Mouse (Mus musculus): ENCODE measurements at regions not wholly inside any gene's neighbourhood (a gene's known extent, or its start where the extent isn't known, plus 50 kb on each side); places are given as distances from the start of the nearest gene placed in this dataset.

DNA sequence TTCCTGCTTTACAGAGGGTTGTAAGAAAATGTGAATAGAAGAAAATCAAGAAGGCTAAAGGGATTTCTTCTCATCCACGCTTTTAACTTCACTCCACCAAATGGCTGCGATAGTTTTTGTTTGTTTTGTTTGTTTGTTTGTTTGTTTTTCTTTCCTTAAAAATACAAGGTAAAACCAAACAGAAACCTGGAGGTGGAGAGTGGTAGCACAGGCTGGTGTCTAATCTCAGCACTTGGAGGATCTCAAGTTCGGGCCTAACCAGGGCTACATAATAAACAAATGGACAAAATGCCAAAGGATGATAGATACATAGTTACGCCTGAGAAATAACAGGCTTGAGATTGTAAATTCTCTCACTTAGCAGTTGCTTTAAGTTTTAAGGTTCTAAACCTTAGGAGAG, 50.8 kb upstream of the Mboat1 start:
- no peak overlapping the region for H3K27ac ChIP-seq (ENCODE audit: insufficient read depth, low read length)
- H3K4me3 ChIP-seq (ENCODE audit: insufficient read depth, low read length), result no peak overlapping the region
- no peaks in the 10 kb centered on the region for H3K4me1 ChIP-seq (ENCODE audit: control insufficient read depth, insufficient read depth, low read length)
- TF ChIP-seq CTCF (IDR thresholded peaks at IDR 0.05; ENCODE audit: borderline replicate concordance, insufficient read depth, low read length) (no peak), POLR2A (IDR thresholded peaks at IDR 0.05; ENCODE audit: low read depth, low read length) (no peak)

GRCm38 (mm10) chr13:30085005-30085404, 51.3 kb upstream of the Mboat1 start:
- TF ChIP-seq CTCF (IDR thresholded peaks at IDR 0.05; ENCODE audit: borderline replicate concordance, insufficient read depth, low read length) (peak; percentile 92), POLR2A (IDR thresholded peaks at IDR 0.05; ENCODE audit: low read depth, low read length) (no peak)
- no peak overlapping the region for H3K4me3 ChIP-seq (ENCODE audit: insufficient read depth, low read length)
- no peaks in the 10 kb centered on the region for H3K4me1 ChIP-seq (ENCODE audit: control insufficient read depth, insufficient read depth, low read length)
- H3K27ac ChIP-seq (ENCODE audit: insufficient read depth, low read length), result no peak overlapping the region

DNA sequence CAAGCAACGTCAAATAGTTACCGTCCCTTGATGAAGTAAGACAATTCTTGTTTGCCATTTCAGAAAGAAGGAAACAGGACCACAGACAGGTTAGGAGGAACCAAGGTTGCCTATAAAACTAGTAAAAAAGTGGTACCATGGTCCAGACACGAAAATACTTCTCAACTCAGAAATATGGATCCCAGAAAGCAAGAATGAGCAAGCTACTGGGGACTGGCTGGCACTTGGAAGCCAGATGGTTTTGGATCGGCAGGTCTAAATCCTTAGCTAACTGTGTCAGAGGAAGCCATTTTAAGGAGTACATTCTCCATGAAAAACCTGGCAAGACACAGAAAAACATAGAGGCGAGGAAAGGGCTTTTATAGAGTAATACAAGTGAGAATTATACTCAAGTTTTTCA, 51.9 kb upstream of the Mboat1 start:
- no peak overlapping the region for H3K4me3 ChIP-seq (ENCODE audit: insufficient read depth, low read length)
- TF ChIP-seq POLR2A (IDR thresholded peaks at IDR 0.05; ENCODE audit: low read depth, low read length), result no peak
- no peak for TF ChIP-seq CTCF (IDR thresholded peaks at IDR 0.05; ENCODE audit: borderline replicate concordance, insufficient read depth, low read length)

DNA sequence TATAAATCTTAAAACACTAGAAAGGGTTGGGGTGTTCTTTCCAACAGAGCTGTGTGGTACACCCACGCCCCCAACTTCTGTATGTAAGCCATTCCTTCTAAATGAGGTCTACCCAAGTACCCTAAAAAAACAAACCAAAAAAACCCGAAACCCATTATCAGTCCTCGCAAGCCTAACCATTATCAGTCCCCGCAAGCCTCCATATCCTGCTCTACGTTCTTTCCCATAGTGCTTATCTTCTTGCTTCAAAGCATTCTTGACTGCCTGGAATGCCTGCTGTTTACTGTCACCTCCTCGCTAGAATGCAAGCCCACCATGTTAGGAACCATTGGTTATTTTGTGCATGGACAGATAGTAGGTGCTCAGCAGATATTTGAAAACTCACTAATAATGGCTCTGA, 52.3 kb upstream of the Mboat1 start:
- H3K4me3 ChIP-seq (ENCODE audit: insufficient read depth, low read length), result no peak overlapping the region
- H3K27ac ChIP-seq (ENCODE audit: insufficient read depth, low read length), result no peak overlapping the region
- no peaks in the 10 kb centered on the region for H3K4me1 ChIP-seq (ENCODE audit: control insufficient read depth, insufficient read depth, low read length)
- TF ChIP-seq POLR2A (IDR thresholded peaks at IDR 0.05; ENCODE audit: low read depth, low read length), result no peak
- TF ChIP-seq CTCF (IDR thresholded peaks at IDR 0.05; ENCODE audit: borderline replicate concordance, insufficient read depth, low read length), result no peak

More for the DNA sequence above, 51.9 kb upstream of the Mboat1 start:
- no peaks in the 10 kb centered on the region for H3K4me1 ChIP-seq (ENCODE audit: control insufficient read depth, insufficient read depth, low read length)
- H3K27ac ChIP-seq (ENCODE audit: insufficient read depth, low read length), result no peak overlapping the region

- Histone ChIP-seq H3K27ac (ENCODE audit: insufficient read depth, low read length) (no peak overlapping the region), H3K4me3 (ENCODE audit: insufficient read depth, low read length) (no peak overlapping the region), H3K4me1 (ENCODE audit: control insufficient read depth, insufficient read depth, low read length) (no peaks in the 10 kb centered on the region)
- TF ChIP-seq CTCF (IDR thresholded peaks at IDR 0.05; ENCODE audit: borderline replicate concordance, insufficient read depth, low read length), result no peak
Observed at GRCm38 (mm10) chr13:30082761-30083160, 53.5 kb upstream of the Mboat1 start.

GRCm38 (mm10) chr13:30080705-30081474, 55.4 kb upstream of the Mboat1 start:
- no peak overlapping the region for H3K4me3 ChIP-seq (ENCODE audit: insufficient read depth, low read length)
- no peak for TF ChIP-seq POLR2A (IDR thresholded peaks at IDR 0.05; ENCODE audit: low read depth, low read length)
- TF ChIP-seq CTCF (IDR thresholded peaks at IDR 0.05; ENCODE audit: borderline replicate concordance, insufficient read depth, low read length), result no peak
- no peak overlapping the region for H3K27ac ChIP-seq (ENCODE audit: insufficient read depth, low read length)
- no peaks in the 10 kb centered on the region for H3K4me1 ChIP-seq (ENCODE audit: control insufficient read depth, insufficient read depth, low read length)

DNA sequence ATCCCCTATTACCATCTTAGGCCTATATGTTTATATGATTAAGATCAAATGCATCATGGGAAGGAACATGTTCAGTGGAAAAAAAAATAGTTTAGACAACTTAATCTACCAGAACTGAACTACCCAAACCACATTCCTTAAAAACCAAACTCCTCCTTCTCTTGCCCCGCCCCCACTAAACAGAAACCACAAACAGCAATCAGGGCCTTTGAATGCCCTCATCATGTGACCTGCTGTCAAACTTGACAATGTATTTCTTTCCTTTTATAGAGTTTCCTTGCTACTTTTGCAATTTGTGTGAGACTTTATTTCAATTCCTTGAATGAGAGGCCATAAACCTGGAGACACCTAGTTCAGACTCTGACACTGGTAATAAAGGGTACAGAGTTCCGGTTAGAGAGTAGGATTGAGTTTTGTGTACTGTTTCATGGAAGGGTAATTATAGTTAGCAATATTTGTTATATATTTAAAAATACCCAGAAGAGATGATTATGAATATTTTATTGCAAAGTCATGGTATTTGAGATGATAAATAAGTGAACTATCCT, 61.7 kb upstream of the Mboat1 start:
- TF ChIP-seq POLR2A (IDR thresholded peaks at IDR 0.05; ENCODE audit: low read depth, low read length) (no peak), CTCF (IDR thresholded peaks at IDR 0.05; ENCODE audit: borderline replicate concordance, insufficient read depth, low read length) (no peak)
- no peaks in the 10 kb centered on the region for H3K4me1 ChIP-seq (ENCODE audit: control insufficient read depth, insufficient read depth, low read length)
- H3K4me3 ChIP-seq (ENCODE audit: insufficient read depth, low read length), result no peak overlapping the region
- H3K27ac ChIP-seq (ENCODE audit: insufficient read depth, low read length), result no peak overlapping the region

- H3K27ac ChIP-seq (ENCODE audit: insufficient read depth, low read length), result no peak overlapping the region
- TF ChIP-seq POLR2A (IDR thresholded peaks at IDR 0.05; ENCODE audit: low read depth, low read length) (no peak), CTCF (IDR thresholded peaks at IDR 0.05; ENCODE audit: borderline replicate concordance, insufficient read depth, low read length) (no peak)
Observed at GRCm38 (mm10) chr13:30074069-30074468, 62.2 kb upstream of the Mboat1 start.

DNA sequence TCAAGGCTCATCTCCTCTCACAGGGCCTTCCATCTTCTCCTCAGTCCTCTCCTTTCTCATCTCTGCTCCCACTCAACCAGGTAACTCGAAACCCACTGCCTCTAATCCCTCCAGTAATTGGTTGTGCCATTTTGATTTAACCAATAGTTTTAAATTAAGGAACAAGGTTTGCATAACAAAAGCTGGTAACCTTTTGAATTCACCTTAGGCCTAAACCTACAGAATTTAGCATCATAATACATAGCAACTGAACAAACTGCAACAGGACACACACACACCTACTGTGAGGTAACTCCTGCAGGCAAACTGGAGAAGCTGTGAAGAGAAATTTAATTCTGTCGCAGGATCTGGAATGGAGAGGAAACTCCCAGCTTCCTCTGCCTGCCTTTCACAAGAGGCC, 66.9 kb upstream of the Mboat1 start:
- no peak for TF ChIP-seq POLR2A (IDR thresholded peaks at IDR 0.05; ENCODE audit: low read depth, low read length)
- no peak for TF ChIP-seq CTCF (IDR thresholded peaks at IDR 0.05; ENCODE audit: borderline replicate concordance, insufficient read depth, low read length)
- no peaks in the 10 kb centered on the region for H3K4me1 ChIP-seq (ENCODE audit: control insufficient read depth, insufficient read depth, low read length)

More at GRCm38 (mm10) chr13:30074069-30074468, 62.2 kb upstream of the Mboat1 start:
- no peak overlapping the region for H3K4me3 ChIP-seq (ENCODE audit: insufficient read depth, low read length)
- no peaks in the 10 kb centered on the region for H3K4me1 ChIP-seq (ENCODE audit: control insufficient read depth, insufficient read depth, low read length)

DNA sequence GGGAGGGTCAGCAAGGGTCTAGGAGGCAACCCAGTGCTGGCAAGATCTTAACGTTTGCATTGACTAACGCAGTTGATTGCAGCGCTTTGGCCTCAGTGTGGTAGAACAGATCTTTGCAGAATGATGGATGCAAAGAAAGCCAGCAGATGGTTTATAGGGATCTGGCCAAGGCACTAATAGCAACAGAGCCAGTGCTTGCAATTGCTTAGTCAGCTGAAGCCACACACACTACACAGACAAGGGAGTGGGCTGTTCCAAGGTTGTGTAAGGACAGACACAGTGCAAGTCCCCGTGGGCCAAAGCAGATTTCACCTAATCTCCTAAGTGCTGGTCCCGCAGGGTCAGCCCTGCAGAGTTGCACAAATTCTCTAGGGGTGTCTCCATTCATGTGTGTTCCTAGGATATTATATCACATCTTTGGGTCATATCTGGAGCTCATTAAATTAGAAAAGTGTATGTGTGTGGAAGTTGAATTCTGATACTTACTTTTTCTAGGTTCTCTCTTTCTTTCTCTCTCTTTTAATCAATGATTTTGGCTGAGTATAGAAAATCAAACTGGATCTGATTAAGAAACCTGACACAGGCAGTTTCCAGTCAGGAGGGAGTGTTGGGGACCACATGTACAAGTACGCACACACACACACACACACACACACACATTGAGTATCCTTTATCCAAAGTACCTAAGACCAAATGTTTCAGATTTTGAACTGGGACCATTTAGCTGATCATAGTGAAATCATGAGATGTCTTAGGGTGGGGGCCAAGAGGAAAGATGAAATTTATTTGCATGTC, 68.5 kb upstream of the Mboat1 start:
- Histone ChIP-seq H3K4me1 (ENCODE audit: control insufficient read depth, insufficient read depth, low read length) (no peaks in the 10 kb centered on the region), H3K4me3 (ENCODE audit: insufficient read depth, low read length) (no peak overlapping the region), H3K27ac (ENCODE audit: insufficient read depth, low read length) (no peak overlapping the region)
- TF ChIP-seq POLR2A (IDR thresholded peaks at IDR 0.05; ENCODE audit: low read depth, low read length) (no peak), CTCF (IDR thresholded peaks at IDR 0.05; ENCODE audit: borderline replicate concordance, insufficient read depth, low read length) (no peak)

More for the DNA sequence above, 66.9 kb upstream of the Mboat1 start:
- Histone ChIP-seq H3K4me3 (ENCODE audit: insufficient read depth, low read length) (no peak overlapping the region), H3K27ac (ENCODE audit: insufficient read depth, low read length) (no peak overlapping the region)
